Mouse (Mus musculus) bone marrow macrophage, adult 2 months (primary cell): Measurements from ENCODE around the gene Vwa8.

Experiments used
- CTCF ChIP-seq: IDR thresholded peaks from 2 replicates; pipeline ENCODE4 v1.5.1; 2012; ENCODE audit warnings: low read depth, mild to moderate bottlenecking, low read length, moderate library complexity
- POLR2A ChIP-seq: IDR thresholded peaks from 2 replicates; pipeline ENCODE4 v1.6.1; 2012; ENCODE audit warnings: mild to moderate bottlenecking, low read depth, low read length, borderline replicate concordance

DNA sequence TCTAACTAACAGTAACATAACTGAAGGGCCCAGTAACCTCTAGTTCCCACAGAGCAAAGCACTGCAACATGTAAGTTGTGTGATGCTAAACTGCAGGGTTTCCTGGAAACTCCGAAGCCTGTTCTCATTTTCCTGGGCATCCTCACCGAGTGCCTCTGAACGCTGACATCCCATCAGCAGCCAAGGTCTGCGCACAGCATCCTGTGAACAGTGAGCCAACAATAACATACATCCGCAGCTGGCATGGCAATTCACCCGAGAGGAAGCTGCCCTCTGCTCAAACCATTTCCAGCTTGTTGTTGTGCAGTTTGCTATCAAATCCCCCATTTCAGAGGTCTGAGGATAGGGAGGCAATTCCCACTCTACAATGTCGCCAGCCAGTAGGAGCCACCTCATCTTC lies 334.4 kb downstream of the Vwa8 start:
- no peak for TF ChIP-seq CTCF
- TF ChIP-seq POLR2A = no peak
